Mouse (Mus musculus) neural tube, embryonic 13.5 days (tissue): Measurements from ENCODE around the gene 4930415O20Rik. TPM values are rescaled to one million over a fixed set of nuclear protein-coding genes. Genes with fewer than 3 reads are reported as not detected.

ENCODE experiments used
- ATAC-seq: fragments of 200-750 bp; cut with Nextera tagmentation; 2 replicates; pipeline ENCODE4 v1.8.0; 2017; ENCODE audit warnings: low read depth, mild to moderate bottlenecking, moderate TSS enrichment, moderate library complexity
- H3K27ac ChIP-seq: fragments of 300-500 bp; sonication (generic); replicated peaks from 2 replicates; pipeline ENCODE4 v1.5.1; 2015; ENCODE audit warnings: moderate library complexity, mild to moderate bottlenecking, inconsistent platforms
- H3K27me3 ChIP-seq: fragments of 300-500 bp; sonication (generic); 2 replicates; pipeline ENCODE4 v1.6.1; 2015; ENCODE audit warnings: mild to moderate bottlenecking, inconsistent platforms
- H3K36me3 ChIP-seq: fragments of 300-500 bp; sonication (generic); 2 replicates; pipeline ENCODE4 v1.6.1; 2015; ENCODE audit warnings: mild to moderate bottlenecking, inconsistent platforms
- H3K4me1 ChIP-seq: fragments of 300-500 bp; sonication (generic); replicated peaks from 2 replicates; pipeline ENCODE4 v1.6.1; 2015; ENCODE audit warnings: inconsistent platforms
- H3K4me2 ChIP-seq: fragments of 300-500 bp; sonication (generic); 2 replicates; pipeline ENCODE4 v1.6.1; 2015; ENCODE audit warnings: inconsistent platforms, mild to moderate bottlenecking, moderate library complexity
- H3K4me3 ChIP-seq: fragments of 300-500 bp; sonication (generic); 2 replicates; pipeline ENCODE4 v1.5.1; 2015; ENCODE audit warnings: mild to moderate bottlenecking, inconsistent platforms
- H3K9ac ChIP-seq: fragments of 300-500 bp; sonication (generic); 2 replicates; pipeline ENCODE4 v1.6.1; 2015; ENCODE audit warnings: moderate library complexity, mild to moderate bottlenecking, inconsistent platforms
- H3K9me3 ChIP-seq: fragments of 300-500 bp; sonication (generic); 2 replicates; pipeline ENCODE4 v1.6.1; 2016; ENCODE audit warnings: inconsistent platforms
- WGBS: fragments of 180-500 bp; shearing (Covaris S2); methylation state at CpG from one replicate; pipeline ENCODE4 v1.1.7; 2015; 5-methylcytosine and 5-hydroxymethylcytosine counted together
- polyA plus RNA-seq: library from polyadenylated mRNA; unstranded; fragments of >200 nt; fragmentation: Nextera tagmentation; extraction: Ambion mirVana; gene quantifications from 2 replicates; pipeline ENCODE4 v1.2.1, GENCODE M21; 2015

Gene 4930415O20Rik
- polyA plus RNA-seq, 1 experiment from 2014 or later: not detected

DNA sequence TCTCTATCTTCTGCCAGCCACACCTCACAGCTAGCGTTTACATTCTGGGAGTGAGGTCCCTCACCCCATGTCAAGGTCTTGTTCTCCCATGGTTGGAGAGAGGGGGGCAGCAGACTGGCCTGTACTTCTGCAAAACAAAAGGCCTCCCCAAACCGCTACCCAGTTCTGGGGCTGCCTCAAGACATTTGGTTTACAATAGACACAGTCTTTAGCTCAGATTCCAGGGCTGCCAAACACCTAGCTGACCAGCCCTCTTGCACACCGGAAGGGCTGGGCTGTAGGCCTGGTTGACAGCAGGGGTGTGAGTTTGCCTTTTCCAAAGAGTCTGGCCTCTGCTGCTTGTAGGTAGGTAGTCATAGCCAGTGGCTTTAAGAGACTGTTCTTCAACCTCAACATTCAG lies 66.4 kb downstream of the 4930415O20Rik start:
- WGBS: 35% methylated on average over 3 of the region's 3 CpGs

More for the DNA sequence above, 66.4 kb downstream of the 4930415O20Rik start:
- H3K4me3 ChIP-seq: peak overlapping the region; percentile 62
- peak overlapping the region; percentile 94 for H3K9ac ChIP-seq
- H3K4me1 ChIP-seq: peaks cover 49% of the 10 kb centered on the region
- H3K9me3 ChIP-seq: no peaks in the 10 kb centered on the region
- peaks cover 8% of the 10 kb centered on the region for H3K27me3 ChIP-seq
- peaks cover 34% of the 10 kb centered on the region for H3K36me3 ChIP-seq
- H3K27ac ChIP-seq: no peak overlapping the region
- peak overlapping the region; percentile 88 for H3K4me2 ChIP-seq
- no peak for ATAC-seq

Other genes with a start within 250 kb of the 4930415O20Rik start
- gene Olfr284, start 230.0 kb upstream of the 4930415O20Rik start, polyA plus RNA-seq: not detected in 2 replicates
- not detected in 2 replicates for gene Olfr283, start 190.1 kb upstream of the 4930415O20Rik start, polyA plus RNA-seq
- not detected in 2 replicates for gene Olfr282, start 139.8 kb upstream of the 4930415O20Rik start, polyA plus RNA-seq
- gene Olfr281, start 118.4 kb upstream of the 4930415O20Rik start, polyA plus RNA-seq: not detected in 2 replicates
- gene OR5BS1P, start 101.1 kb upstream of the 4930415O20Rik start, polyA plus RNA-seq: not detected in 2 replicates
- not detected in 2 replicates for gene Lalba, start 88.3 kb upstream of the 4930415O20Rik start, polyA plus RNA-seq
- not detected in 2 replicates for gene Olfr279, start 78.6 kb upstream of the 4930415O20Rik start, polyA plus RNA-seq
- 132 and 147 TPM in 2 replicates for gene Kansl2, start 36.7 kb upstream of the 4930415O20Rik start, polyA plus RNA-seq
- 68.7 and 76.3 TPM in 2 replicates for gene Ccnt1, start 81 bp upstream of the 4930415O20Rik start, polyA plus RNA-seq
- gene Adcy6, start 39.1 kb downstream of the 4930415O20Rik start, polyA plus RNA-seq: 10.4 and 10.7 TPM in 2 replicates
- 124 and 137 TPM in 2 replicates for gene Cacnb3, start 59.8 kb downstream of the 4930415O20Rik start, polyA plus RNA-seq
- gene Ddx23, start 91.9 kb downstream of the 4930415O20Rik start, polyA plus RNA-seq: 20.5 and 21.7 TPM in 2 replicates
- 6.2 and 7.4 TPM in 2 replicates for gene Rnd1, start 106.5 kb downstream of the 4930415O20Rik start, polyA plus RNA-seq
- 2.2 and 4.1 TPM in 2 replicates for gene Ccdc65, start 137.2 kb downstream of the 4930415O20Rik start, polyA plus RNA-seq
- 8.1 and 10.9 TPM in 2 replicates for gene Fkbp11, start 157.2 kb downstream of the 4930415O20Rik start, polyA plus RNA-seq
- 71.9 and 74.9 TPM in 2 replicates for gene Arf3, start 192.2 kb downstream of the 4930415O20Rik start, polyA plus RNA-seq
- not detected in 2 replicates for gene Wnt10b, start 207.1 kb downstream of the 4930415O20Rik start, polyA plus RNA-seq
- gene Wnt1, start 218.9 kb downstream of the 4930415O20Rik start, polyA plus RNA-seq: 3.6 and 3.9 TPM in 2 replicates
- 0.50 TPM in 2 replicates for gene Ddn, start 238.5 kb downstream of the 4930415O20Rik start, polyA plus RNA-seq